Mouse (Mus musculus) bone marrow macrophage, adult 2 months (primary cell): ENCODE data around the gene Mrps12.

ENCODE experiments used
- CTCF ChIP-seq: IDR thresholded peaks from 2 replicates; pipeline ENCODE4 v1.5.1; 2012; ENCODE audit warnings: low read depth, mild to moderate bottlenecking, low read length, moderate library complexity
- POLR2A ChIP-seq: IDR thresholded peaks from 2 replicates; pipeline ENCODE4 v1.6.1; 2012; ENCODE audit warnings: mild to moderate bottlenecking, low read depth, low read length, borderline replicate concordance

DNA sequence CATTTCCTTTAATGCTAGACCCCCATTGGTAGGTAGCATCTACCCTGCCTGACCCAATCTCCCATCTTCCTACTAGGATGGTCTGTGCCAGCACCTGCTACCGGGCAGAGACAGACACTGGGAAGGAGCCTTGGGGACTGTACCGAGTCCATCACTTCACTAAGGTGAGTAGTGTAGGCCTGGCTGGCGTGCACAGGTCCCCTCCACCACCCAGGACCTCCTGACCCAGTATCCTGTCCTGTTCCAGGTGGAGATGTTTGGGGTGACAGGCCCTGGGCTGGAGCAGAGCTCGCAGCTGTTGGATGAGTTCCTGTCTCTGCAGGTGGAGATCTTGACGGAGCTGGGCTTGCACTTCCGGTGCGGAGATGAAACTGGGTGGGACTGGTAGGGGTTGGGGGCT lies 8.3 kb upstream of the Mrps12 start:
- TF ChIP-seq POLR2A (no peak), CTCF (no peak)
